Mouse (Mus musculus) mature B cell (primary cell): ENCODE measurements around the gene Zbtb20.
"Not testable (repeated sequence)": the region's sequence is repeated elsewhere in the genome, so short reads cannot be mapped to it uniquely, and the experiment has no call there.

Source experiments
- in situ Hi-C: fragments of 300-500 bp; cut with MboI; formaldehyde crosslinking; loops from 2 replicates; pipeline ENCODE4 v1.14.3; 2019

The Zbtb20 gene

DNA sequence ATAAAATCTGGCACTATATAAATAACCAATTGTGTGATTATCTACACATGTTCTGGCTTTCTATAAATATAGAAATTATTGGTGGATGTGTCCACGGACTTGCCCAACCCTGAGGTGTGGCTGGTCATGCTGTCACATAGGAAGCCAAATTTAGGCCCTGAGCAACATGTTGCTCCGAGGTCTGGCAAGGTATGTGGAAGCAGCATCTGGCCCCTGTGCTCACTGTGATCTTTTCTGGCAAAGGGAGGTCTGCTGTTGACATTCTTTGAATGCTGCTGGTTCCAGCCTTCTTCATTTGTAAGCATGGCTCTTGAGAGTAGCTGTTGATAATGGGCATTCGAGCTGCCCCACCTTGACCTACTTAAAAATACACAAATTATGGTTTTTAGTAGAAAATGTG, 35.0 kb downstream of the Zbtb20 start:
- in situ Hi-C loops: no loop called here

DNA sequence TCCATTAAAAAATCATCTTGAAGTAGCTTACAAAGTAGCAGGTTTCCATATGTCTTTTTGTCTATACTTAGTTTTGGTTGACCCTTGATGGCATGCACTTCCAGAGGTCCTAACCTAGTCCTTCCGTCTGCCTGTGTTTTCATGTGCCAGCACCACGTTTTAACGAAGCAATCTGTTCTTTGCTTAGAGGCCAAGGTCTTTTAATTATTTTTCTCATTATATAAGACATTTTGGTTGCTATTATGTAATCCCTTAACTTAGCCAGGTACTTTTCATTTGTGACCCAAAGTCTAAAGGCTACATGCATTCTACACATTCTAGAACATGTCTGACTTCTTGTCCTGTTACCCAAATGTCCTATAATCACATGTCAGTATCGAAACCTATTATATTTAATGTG, 35.6 kb downstream of the Zbtb20 start:
- in situ Hi-C loops: no loop called here

DNA sequence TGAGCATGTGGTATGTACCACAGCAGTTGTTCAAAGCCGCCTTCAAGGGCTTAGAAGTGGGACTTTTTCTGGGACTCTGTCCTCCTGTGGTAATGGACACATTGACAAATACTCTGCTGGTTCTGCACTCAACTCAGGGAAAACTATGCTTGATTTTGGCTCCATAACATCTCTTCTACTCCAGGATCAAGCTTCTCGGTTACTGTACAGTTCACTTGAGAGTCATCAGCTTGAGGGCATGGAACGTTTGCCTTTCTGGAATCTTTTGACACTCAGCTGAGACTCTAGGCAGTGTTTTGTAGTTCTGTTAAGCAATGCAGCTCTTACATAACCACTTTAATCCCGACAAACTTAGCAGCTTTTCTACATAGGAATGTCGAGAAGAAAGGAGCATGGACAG, 36.1 kb downstream of the Zbtb20 start:
- in situ Hi-C loops: no loop called here

DNA sequence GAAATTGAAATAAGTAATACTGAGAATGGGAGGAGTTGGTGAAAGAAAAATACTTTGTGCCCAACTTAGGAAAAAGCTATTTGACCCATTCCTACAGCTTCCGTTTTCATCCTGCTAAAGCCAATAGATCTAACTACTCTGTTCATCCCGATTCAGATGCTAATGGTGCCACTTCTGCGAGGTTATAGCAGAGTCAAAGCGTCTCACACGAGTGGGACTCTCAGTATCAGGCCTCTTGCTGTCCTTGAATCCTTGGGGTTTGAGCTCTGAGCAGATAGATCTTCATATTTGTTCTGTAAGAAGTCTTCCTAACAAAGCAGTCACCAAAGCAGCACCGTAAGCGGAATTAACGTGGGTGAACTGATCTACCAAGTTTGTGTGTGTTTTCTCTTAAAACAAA, 37.6 kb downstream of the Zbtb20 start:
- in situ Hi-C loops: no loop called here

DNA sequence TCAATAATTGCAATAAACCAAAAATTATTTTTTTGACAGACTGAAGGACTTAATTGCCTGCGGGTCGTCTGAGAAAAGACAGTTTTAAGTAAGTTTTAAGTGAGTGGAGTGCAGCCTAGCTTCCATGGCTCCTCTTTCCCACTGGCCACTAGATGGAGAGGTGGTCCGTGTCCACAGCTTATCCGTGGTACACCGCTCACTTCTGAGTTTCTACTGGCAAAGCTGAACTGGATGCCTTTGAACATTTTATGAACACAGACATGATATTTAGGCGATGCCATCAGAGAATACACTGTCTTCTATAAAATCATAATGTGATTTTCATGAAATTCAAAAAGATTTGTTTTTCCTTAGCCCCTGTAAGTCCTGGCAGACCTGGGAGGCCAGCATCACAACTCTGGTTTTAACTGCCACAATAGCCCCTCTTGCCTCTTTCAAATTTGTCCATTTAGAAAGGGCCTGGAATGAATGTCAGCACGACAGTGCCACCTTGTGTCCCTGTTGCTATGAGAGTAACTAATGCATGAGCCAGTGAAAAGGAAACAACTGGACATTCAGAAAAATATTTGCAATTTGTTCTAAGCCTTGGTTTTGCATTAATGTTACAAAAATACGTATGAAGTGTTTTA, 38.9 kb downstream of the Zbtb20 start:
- in situ Hi-C loops: no loop called here

DNA sequence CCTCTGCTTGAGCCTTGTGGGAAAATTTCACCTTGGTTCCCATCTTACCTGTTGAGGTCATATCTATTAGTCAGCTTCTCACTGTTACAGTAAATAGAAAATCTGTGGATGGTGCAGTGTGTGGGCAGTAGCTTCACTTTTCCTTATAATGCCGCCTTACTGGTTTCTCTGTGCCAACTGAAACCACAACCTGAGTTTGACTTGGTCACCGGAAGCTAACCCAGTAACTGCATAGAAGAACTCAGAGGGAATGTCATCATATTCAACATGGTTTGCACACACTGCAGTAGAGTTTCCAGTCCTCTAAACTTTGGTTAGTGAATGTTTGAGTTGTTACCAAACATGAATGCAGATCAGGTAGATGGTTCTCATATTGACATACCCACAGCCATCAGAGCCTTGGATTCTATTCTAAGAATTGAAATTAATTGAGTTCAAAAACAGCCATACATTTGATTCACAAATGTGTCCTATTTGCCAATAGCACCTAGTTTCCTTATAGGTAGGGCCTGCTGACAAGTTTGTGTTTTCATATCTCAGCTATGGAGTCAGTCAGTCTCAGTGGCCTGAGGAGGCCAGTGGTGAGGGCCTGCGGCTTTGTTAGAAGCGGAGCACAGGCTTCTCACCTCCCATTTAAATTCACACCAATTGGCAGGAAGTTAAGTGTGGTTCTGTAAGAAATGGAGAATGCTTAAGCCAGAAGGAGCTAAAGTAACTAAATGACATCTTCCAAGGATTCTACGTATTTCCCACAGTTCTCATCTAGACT, 44.5 kb downstream of the Zbtb20 start:
- in situ Hi-C loops: no loop called here

DNA sequence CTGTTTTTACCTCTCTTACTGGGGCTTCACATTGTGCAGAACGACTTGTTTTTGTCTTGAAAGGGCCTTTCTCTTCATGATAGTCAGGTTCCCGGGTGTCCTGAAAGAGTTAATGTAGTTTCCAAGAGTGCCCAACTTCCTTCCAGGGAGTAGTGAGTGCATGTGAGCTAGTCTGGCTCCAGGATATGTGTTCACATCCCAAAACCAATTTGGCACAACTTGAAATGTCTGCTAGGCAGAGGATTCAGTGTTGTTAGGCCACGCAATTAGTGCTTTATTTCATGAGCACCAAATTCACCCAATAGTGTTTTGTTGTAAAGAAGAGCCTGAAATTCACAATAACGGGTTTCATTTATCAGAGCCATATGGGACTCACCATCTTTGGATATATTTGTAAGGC, 45.8 kb downstream of the Zbtb20 start:
- in situ Hi-C loops: no loop called here

DNA sequence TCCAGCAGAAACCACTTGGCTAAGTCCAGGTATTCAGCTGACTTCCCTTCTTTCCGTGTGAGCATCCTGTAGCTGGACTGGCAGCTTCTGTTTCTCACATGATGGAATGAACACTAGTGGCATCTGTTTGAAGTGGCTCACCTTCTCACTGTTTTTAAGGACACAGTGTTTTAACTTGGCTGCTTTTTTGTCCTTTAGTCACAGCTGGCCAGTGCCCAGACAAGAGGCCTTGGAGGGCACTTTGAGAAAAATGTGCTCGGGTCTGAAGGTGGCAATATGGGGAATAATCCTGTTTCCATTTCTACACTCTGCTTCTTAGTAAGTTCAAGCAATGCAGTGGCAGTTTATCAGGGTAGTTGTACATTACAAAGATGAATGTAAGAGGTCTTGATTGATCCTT, 62.5 kb downstream of the Zbtb20 start:
- in situ Hi-C loops: no loop called here

DNA sequence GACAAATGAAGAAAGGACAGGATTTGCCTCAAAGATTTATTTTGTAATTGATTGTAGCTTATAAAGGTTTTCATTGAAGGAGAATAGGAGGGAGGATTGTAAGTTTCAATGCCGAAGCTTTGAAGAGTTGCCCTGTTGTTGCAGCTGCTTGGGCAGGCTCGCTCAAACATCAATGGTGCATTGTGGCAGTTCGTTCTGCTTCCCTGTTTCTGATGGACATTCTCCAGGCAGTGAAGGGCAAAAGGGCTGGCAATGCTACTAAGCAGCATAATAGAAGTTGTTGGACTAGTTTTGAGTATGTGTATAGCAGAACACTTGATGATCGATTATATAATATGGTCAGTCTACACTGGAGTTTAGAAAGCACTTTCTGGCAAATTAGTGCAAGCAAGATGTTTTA, 71.3 kb downstream of the Zbtb20 start:
- in situ Hi-C loops: no loop called here

DNA sequence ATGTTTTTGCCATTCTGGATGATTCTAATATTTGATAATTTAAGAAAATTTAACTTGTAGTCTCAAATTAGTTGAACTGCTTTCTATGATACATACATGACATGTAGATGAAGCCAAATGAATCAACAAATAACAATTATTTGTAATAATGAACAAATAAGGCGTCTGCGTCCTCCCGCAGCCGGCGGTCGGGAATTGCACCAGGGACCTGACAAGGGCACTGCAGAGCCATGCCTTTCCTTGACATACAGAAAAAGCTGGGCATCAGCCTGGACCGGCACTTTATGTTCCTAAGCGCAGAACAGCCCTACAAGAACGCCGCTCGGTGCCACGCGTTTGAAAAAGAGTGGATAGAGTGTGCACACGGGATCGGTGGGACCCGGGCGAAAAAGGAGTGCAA, 79.7 kb downstream of the Zbtb20 start:
- in situ Hi-C loops: not testable (repeated sequence)

DNA sequence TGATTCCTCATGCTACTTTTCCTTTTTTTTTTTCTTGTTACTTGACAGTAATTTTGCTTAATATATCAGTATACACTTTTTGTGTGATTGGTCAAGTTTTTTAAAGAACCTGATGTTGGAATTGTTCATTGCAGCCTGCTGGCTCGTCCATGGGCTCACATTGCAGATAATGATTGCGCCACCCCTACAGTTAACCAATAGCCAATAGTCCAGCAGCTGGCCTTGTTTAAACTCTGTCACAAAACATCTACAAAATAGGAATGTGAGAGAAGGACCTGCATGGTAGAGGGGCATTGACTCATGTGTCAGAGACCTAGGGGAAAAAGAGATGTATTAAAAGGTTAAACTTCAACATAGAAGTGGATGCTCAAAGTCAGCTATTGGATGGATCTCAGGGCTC, 97.2 kb downstream of the Zbtb20 start:
- in situ Hi-C loops: no loop called here

DNA sequence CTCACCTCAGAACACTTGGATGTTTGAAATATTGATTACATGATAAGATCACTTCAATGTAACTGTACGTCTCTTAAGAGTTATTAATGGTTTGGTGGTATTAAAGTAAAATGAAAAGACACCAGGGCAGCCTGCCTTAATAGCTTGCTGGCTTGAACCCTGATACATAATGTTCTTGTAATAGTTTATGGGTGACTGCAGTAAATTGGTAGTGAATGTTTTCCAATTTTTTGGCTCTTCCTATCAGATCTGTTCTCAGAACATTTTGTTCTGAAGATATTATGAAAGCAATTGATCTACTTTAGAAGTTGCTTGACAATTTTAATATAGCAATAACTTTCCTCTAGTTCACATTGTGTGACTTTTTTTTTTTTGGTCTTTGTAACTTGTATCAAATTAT, 123.2 kb downstream of the Zbtb20 start:
- in situ Hi-C loops: no loop called here

DNA sequence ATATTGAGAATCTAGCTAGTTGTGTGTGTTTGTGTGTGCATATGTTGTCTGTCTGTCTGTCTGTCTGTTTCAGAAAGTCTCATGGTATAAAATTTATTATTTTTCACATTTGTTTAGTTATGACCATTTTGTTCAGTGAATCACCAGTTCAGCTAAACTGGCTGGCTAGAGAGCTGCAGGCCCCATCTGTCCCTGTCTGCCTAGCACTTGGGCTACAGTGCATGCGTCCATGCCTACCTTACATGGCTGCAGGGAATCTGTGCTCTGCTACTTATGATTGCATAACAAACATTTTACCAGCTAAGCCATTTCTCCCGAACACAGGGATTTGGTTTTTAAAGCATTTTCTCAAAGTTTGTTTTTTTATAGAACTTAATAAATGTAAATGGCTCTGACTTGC, 150.7 kb downstream of the Zbtb20 start:
- in situ Hi-C loops: no loop called here

DNA sequence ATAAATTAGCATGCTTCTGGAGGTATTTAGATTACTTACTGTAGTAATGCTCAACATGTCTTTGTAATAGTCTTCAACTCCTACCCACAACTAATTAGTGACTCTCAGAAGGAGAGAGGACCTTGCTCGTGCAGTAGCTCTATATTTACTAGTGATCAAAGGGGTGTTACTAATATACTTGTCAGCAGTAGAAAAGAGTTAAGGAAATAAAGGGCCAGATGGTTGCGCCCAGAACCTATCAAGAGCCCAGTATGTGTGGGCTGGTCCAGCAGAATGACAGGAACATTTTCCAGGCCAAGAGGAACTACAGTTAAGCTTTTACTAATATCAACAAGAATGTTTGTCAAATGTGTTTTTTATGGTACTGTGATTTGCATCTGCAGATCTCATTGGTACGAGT, 153.6 kb downstream of the Zbtb20 start:
- in situ Hi-C loops: no loop called here

DNA sequence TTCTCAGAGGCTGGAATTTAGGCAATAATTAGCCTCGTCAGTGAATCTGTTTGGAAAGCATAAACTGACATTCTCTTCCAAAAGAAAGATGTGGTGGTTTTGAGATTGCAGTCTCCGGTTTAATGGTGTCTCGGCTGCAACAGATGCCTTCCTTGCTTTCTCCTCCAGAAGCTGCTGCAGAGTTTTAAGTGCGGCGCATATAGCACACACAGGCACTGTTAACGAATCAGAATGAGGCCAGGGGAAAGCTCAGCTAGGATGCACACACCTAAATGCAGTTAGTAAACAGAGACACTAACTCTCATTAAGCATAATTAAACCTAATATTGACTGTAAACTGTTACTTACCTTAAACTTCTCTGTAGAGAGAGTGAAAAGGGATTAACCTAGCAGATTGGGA, 160.0 kb downstream of the Zbtb20 start:
- in situ Hi-C loops: no loop called here

DNA sequence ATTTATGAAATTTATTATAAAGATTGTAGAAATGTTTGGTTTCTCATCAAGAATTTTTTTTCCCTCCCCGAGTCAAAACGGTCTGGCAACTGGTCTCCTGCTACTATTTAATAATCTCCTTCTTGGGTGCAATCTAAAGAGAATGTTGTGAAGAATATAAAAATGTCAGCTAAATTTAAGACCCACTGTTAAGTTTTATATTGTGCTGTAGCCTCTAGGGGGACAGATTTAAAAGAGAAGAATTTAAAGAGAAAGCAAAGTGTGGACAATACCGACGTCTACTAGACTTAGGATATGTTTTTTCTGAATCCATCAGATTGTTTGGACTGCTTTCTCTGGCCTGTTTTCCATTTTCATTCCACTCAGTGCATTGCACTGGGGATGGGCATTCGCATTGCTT, 160.8 kb downstream of the Zbtb20 start:
- in situ Hi-C loops: no loop called here

DNA sequence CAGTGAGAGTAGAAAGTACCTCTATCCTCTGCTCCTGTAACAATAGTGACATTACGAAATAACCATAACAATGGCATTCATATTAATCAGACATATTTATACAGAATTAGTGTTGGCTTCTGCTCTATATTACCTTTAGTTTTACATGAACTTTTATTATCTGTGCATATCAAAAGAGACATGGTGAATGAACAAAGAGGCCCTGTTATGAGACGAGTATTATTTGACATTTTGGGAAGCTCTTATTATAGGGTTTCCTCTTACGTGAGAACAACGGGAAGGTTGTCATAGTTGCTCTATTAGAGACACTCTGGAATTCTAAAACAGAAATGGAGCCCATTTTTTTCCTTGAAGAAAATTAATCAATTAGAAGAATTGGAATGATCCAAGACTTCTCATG, 161.6 kb downstream of the Zbtb20 start:
- in situ Hi-C loops: no loop called here

DNA sequence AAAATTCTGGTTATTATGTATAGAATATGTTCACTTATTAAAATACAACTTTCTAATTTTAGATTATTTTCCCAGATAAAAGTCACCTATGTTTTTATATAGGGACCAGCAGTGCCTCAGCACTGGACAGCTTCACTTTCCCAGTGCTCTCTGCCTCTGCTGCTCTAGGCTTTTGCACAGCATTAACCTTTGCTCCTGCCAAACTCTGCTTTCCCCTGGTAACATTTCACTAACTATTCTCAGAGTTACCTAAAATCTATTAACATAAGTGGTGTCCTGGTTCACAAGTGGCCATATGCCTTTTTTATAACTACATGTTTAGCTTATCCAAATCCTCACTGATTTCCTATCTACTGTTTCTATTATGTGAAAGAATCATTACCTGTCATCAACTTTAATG, 169.9 kb downstream of the Zbtb20 start:
- in situ Hi-C loops: no loop called here

DNA sequence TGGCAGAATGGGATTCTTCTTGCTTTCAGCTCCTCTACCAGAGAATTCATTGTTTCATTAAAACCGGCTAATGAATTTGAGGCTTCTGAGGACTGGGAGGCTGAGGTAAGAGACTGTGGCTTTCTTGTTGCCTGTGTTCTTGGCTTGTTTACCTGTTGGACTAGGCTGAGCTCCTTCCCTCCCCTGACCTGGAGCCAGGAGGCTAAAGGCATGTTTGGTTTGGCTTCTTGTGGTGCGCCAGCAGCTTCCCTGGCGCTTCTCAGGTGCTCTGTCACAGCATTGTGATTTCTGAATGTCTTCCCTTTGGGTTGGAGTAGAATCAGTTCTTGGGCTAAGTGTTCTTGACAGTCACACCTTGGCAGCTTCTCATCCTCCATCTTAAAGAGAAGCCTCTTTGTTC, 171.0 kb downstream of the Zbtb20 start:
- in situ Hi-C loops: no loop called here

DNA sequence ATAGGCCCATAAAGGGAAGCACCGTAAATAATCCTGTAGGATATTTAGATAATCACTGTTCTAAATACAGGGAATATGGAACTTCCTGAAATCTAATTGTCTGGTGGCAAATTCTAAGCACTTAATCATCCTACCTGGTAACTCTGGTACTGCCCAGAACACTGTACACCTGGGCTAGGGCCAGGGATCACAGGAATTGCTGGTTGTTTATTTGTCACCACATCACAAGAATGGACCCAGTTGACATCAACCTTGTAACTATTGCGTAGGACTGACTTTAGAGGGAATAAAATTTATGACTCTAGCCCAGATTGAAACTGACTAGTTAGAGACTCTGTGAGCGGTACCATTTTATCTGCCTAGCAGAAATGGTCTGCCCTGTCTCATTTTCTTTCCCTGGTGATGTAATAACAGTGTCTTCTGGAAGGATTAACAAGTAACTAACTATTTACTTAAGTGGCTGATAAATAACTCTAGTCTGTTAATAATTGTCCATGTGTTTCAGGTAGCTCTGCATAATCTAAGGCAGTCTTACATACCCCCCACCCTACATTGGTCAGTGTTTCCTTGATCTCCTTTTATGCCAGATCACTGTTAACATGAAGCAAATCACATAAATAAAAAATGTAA, 194.1 kb downstream of the Zbtb20 start:
- in situ Hi-C loops: no loop called here

DNA sequence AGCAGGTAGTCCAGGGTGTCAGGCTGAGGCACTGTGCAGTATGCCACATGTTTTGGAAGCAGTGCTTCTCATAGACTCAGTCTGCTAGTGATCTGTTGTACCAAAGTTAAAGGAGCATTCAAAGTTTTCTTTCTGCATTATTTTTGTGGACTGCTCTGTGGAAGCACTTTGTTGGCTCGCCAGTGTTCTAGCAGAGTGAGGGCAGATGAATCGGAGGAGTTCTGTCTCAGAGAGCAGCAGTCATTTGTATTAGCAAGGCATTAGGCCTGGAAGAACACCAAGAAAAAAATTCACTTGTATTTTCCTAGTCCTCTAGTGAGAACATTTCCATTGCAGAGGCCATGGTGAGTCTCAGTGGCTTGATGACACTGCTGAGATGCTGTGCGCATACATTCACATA, 196.2 kb downstream of the Zbtb20 start:
- in situ Hi-C loops: no loop called here

DNA sequence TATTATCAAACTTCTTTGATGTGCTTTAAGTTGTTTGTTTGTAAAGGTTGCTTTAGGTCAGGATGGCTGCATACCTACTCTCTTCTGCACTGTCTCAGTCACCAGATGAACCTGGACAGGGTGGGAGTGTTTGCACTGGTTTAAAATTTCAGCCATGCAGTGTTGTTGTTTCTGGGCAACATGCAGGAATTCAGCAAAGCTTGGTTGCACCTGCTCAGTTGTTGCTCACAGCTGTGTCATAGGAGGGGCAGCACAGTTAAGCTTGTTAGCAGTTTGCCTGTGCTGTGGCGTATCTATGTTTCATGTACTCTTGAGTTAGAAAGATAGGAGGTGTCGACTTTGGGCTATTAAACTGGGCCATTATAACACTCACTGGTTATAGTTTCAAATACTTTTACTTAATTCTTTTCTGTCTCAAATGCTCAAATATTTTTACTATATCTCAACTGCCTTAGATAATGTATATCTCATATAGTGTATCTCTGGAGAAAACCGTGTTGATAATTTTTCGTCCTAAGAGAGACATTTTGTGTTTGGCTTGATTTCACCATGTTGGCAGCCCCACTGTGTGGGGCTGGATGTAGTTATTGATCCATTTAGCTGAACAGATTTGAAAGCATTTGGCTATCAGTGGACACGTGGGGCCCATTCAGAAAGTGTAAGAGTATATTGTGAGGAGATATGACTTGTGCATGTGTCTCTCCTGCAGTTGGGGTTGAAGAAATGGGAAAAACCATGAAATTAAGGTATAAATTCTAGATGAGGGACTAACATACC, 197.3 kb downstream of the Zbtb20 start:
- in situ Hi-C loops: no loop called here

DNA sequence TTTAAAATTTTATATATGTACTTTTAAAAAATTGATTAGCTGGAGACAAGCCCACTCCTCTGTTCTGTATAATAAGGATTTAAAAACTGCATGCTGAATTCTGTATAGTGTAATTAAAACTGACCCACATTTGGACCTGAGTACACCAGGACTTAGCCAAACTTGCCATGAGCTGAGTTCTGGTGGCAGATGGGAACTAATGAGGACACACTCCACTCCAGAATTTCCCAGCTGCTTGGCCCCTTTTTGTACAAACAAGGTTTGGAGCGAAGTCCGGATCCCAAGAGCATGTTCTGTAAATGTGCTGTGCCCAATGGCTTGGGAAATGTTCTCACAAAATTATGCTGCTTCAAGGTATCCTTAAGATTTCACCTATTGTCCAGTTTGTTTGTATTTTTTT, 204.7 kb downstream of the Zbtb20 start:
- in situ Hi-C loops: no loop called here
